Mouse (Mus musculus) intestine, embryonic 14.5 days (tissue): ENCODE results near the gene Bcl9l. TPM values are rescaled to one million over a fixed set of nuclear protein-coding genes. Genes with fewer than 3 reads are reported as not detected.

Experiments used
- ATAC-seq: fragments of 200-750 bp; cut with Nextera tagmentation; replicated peaks from 2 replicates; pipeline ENCODE4 v1.8.0; 2017; ENCODE audit warnings: low read depth, moderate number of reproducible peaks, moderate TSS enrichment, moderate library complexity; ENCODE audit not compliant: low FRiP score, low TSS enrichment
- DNase-seq: peaks from one replicate; pipeline ENCODE4 v3.0.0-alpha.2; 2018; ENCODE audit warnings: low spot score
- H3K27ac ChIP-seq: fragments of 300-500 bp; sonication (generic); 2 replicates; pipeline ENCODE4 v1.5.1; 2014; ENCODE audit warnings: low read depth, mild to moderate bottlenecking, control low read depth
- H3K27me3 ChIP-seq: fragments of 300-500 bp; sonication (generic); replicated peaks from 2 replicates; pipeline ENCODE4 v1.6.1; 2014; ENCODE audit warnings: low read length, control low read depth; ENCODE audit not compliant: control insufficient read depth, insufficient read depth
- H3K36me3 ChIP-seq: fragments of 300-500 bp; sonication (generic); 2 replicates; pipeline ENCODE4 v1.6.1; 2014; ENCODE audit warnings: low read length, control low read depth; ENCODE audit not compliant: control insufficient read depth, insufficient read depth
- H3K4me1 ChIP-seq: fragments of 300-500 bp; sonication (generic); replicated peaks from 2 replicates; pipeline ENCODE4 v1.6.1; 2014; ENCODE audit warnings: low read length, control low read depth, mixed read lengths; ENCODE audit not compliant: control insufficient read depth, insufficient read depth
- H3K4me2 ChIP-seq: fragments of 300-500 bp; sonication (generic); 2 replicates; pipeline ENCODE4 v1.6.1; 2014; ENCODE audit warnings: low read length
- H3K4me3 ChIP-seq: fragments of 300-500 bp; sonication (generic); 2 replicates; pipeline ENCODE4 v1.5.1; 2014; ENCODE audit warnings: low read depth, low read length, control low read depth, mixed read lengths
- H3K9ac ChIP-seq: fragments of 300-500 bp; sonication (generic); 2 replicates; pipeline ENCODE4 v1.6.1; 2014; ENCODE audit warnings: mild to moderate bottlenecking, low read length
- H3K9me3 ChIP-seq: fragments of 300-500 bp; sonication (generic); 2 replicates; pipeline ENCODE4 v1.6.1; 2016; ENCODE audit warnings: low read length, control low read depth; ENCODE audit not compliant: control insufficient read depth
- WGBS: fragments of 180-500 bp; shearing (Covaris S2); extraction: QIAGEN DNeasy Blood & Tissue Kit; methylation state at CpG from one replicate; pipeline ENCODE4 v1.1.7; 2014; 5-methylcytosine and 5-hydroxymethylcytosine counted together
- polyA plus RNA-seq: library from polyadenylated mRNA; unstranded; fragments of >200 nt; fragmentation: Nextera tagmentation; extraction: Ambion mirVana; gene quantifications from 2 replicates; pipeline ENCODE4 v1.2.1, GENCODE M21; 2014

Bcl9l gene
- polyA plus RNA-seq, 1 experiment from 2014 or later = 10.2 TPM

DNA sequence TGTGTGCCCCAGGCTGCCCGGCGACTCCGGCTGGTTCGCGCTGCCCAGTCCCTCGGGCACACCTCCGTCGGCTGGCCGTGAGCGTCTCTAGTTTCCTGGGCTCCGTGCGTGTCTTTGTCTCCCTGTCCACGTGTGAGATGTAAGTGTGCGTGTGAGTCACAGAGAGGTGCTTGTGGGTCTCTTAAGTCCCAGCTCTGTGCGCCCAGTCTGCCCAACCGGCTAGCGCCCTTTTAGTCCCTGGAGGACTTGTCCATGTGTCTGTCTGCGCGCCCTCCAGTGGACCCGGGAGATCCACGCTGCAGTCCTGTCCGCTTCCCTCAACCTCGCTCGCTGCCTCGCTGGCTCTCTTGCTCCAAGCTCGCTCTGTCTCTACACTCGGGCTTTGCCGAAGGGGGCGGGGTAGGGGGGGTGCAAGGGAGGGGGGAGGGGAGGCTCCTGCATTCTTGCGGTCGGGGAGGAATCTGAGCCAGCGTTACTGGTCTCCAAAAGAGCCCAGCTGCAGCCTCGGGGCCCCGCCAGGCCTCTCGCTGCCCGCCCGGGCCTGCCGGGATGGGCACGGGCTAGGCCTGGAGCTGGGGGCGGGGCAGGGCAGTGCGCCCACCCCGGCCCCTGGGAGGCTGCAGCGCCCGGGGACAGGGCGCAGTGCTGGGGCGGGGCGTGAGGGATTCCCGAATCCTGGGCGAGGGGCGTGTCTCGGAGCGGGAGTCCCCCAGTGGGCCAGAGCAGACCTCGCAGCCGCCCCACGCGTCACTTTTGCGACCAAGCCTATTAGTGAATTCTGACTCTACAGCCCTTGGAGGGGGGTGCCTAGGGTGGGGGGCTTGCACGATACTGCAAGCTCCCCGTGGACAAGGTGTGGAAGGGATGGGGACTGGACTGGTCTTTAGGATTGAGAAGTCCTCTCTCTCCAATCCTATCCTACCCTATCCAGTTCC is 16.1 kb downstream of the Bcl9l start:
- DNase-seq = peak; percentile 90
- no peaks in the 10 kb centered on the region for H3K9me3 ChIP-seq
- peak overlapping the region; percentile 48 for H3K4me3 ChIP-seq
- no peaks in the 10 kb centered on the region for H3K27me3 ChIP-seq
- peak overlapping the region; percentile 31 for H3K9ac ChIP-seq
- ATAC-seq = peak; percentile 73
- peak overlapping the region; percentile 93 for H3K4me2 ChIP-seq
- H3K4me1 ChIP-seq = peaks cover 64% of the 10 kb centered on the region
- under 1% methylated on average over 59 of the region's 59 CpGs for WGBS
- H3K27ac ChIP-seq = peak overlapping the region; percentile 92
- peaks cover 22% of the 10 kb centered on the region for H3K36me3 ChIP-seq

DNA sequence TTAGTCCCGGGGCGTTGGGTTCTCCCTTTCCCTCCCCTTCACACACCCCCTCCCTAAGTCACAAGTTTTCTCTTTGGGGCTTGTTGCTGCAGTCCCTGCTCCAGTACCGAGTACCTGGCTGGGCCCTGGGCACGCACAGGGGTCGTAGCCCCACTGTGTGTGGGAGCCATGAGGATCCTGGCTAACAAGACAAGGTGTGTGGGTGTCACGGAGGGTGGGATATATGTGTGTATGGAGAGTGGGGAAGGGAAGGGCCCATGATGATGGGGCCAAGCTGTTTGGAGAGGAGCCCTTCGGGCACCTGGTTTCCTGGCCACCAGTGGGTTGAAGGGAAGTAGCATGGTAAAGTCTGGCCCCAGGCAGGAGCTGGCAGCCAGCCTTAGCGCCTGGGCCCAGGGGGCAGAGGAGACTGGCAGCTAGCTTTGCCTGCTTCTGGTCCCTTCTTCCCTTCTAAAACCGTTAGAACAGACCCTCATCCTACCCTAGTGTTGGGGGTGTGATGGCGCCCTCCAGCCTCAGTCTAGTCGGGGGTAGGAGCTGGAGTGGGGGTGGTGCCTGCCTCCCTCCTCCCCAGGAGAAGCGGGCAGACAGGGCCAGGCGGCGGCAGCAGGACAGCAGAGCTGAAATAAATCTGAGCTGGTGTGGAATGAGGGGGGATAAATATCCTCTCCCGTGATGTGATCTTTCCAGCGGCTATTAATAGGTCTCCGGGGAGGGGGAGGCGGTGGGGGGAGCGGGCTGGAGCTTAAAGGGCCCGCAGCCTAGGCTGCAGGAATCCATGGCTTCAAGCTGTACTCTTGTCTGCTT is 16.9 kb downstream of the Bcl9l start:
- peak; percentile 12; the same call in 1 of the 2 replicates for ATAC-seq

DNA sequence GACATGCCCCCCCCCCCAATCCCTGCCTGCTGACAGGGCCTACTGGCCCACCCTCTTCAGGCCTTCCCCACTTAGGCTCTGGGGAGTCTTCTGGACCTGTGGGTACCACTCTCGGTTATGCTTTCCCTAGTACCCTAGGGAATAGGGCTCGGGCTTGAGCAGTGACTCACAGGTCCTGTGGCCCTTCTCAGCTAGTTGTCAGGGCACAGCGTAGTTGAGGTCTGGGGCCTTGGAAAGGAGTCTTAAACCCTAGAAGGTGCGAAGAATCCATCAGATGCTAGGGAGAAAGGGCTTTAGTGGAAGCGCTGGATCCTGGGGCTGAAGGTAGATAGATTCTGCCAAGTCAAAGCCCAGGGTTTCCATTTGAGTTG is 17.5 kb downstream of the Bcl9l start:
- H3K27ac ChIP-seq = peak overlapping the region; percentile 92; the same call in 1 of the 2 replicates
- H3K4me3 ChIP-seq = peak overlapping the region; percentile 48
- no peaks in the 10 kb centered on the region for H3K9me3 ChIP-seq
- H3K36me3 ChIP-seq = peaks cover 24% of the 10 kb centered on the region
- peak overlapping the region; percentile 93 for H3K4me2 ChIP-seq
- ATAC-seq (no peak), DNase-seq (no peak)
- no peaks in the 10 kb centered on the region for H3K27me3 ChIP-seq
- H3K4me1 ChIP-seq = peaks cover 54% of the 10 kb centered on the region
- H3K9ac ChIP-seq = no peak overlapping the region
- WGBS = 24% methylated on average over 5 of the region's 5 CpGs

More for the DNA sequence above, 16.9 kb downstream of the Bcl9l start:
- Histone ChIP-seq H3K4me3 (peak overlapping the region; percentile 48), H3K4me1 (peaks cover 55% of the 10 kb centered on the region), H3K27me3 (no peaks in the 10 kb centered on the region), H3K9me3 (no peaks in the 10 kb centered on the region), H3K36me3 (peaks cover 22% of the 10 kb centered on the region), H3K27ac (peak overlapping the region; percentile 92), H3K4me2 (peak overlapping the region; percentile 93), H3K9ac (peak overlapping the region; percentile 34)
- peak; percentile 75 for DNase-seq
- WGBS = 7% methylated on average over 20 of the region's 20 CpGs

DNA sequence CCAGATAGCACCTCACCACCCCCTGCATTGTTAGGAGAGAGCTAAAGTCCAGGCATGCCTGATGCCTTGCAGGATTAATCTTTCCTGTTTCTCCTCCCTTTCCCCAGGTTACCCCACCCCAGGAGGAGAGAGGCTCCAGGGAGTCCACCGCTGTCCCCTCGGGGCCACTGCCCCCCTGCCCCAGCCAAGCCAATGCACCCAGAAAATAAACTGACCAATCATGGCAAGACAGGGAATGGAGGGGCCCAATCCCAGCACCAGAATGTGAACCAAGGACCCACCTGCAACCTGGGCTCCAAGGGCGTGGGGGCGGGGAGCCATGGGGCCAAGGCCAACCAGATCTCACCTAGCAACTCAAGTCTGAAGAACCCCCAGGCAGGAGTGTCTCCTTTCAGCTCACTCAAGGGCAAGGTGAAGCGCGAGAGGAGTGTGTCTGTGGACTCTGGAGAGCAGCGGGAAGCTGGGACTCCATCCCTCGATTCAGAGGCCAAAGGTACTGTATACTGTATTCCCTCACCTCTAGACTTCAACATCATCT is 18.1 kb downstream of the Bcl9l start:
- DNase-seq (no peak), ATAC-seq (no peak)
- peak overlapping the region; percentile 48; the same call in 1 of the 2 replicates for H3K4me3 ChIP-seq
- H3K36me3 ChIP-seq = peaks cover 30% of the 10 kb centered on the region
- peak overlapping the region; percentile 92; the same call in 1 of the 2 replicates for H3K27ac ChIP-seq
- H3K9me3 ChIP-seq = no peaks in the 10 kb centered on the region
- no peak overlapping the region for H3K9ac ChIP-seq
- 52% methylated on average over 8 of the region's 8 CpGs for WGBS
- H3K27me3 ChIP-seq = no peaks in the 10 kb centered on the region
- H3K4me2 ChIP-seq = peak overlapping the region; percentile 93
- peaks cover 50% of the 10 kb centered on the region for H3K4me1 ChIP-seq

DNA sequence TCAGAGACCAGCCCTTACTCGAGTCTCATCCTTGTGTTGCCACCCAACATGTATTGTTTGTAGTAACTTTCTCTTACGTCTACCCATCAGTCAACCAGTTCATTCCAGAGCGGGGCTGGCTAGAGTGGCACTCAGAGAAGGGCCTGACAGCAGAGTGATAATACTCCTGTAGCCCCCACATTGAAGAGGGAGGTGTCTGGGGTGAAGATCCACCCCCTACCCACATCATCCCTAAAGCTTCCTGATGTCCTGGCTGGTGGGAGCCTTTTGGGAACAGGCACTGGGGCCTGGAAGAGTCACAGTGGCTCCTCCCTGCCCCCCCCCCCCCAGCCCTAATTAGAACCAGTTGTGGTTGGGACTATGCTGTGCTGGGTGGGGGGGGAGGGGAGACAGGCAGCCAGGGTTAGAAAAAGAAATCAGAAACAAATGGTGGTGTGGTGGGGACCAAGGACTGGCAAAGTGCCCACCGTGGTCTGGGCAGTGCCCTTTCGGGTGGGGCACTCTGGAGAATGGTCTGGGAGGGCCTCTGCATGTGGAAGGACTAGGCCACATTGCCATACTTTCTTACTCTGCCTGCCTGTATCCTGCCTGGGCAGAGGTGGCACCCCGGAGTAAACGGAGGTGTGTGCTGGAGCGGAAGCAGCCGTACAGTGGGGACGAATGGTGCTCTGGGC is 18.7 kb downstream of the Bcl9l start:
- no peak overlapping the region for H3K9ac ChIP-seq
- H3K4me2 ChIP-seq = peak overlapping the region; percentile 1; the same call in 1 of the 2 replicates

DNA sequence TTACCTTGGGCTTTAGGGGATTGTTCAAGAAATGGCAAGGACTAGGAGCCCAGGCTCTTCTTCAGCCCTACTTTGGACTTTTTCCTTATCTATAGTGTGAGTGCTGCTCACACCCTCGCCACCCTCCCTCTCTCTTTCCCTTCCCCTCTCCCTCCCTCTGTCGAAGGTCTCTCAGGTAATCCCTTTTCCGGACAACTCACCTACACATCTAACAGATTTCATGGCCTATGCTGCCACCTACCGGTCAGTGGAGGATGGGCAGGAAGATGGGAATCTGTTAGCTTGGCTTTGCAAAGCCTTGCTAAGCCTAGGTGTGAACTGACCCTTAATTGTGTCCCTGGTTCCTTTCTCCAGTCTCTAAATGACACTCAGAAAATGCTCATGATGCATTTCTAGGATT is 19.4 kb downstream of the Bcl9l start:
- DNase-seq = peak; percentile 95
- H3K27me3 ChIP-seq = no peaks in the 10 kb centered on the region
- no peak overlapping the region for H3K27ac ChIP-seq
- H3K4me2 ChIP-seq = 0 out of 2 replicates have a peak overlapping the region, but pooled peaks have one; percentile 1
- ATAC-seq = no peak; the same call in 1 of the 2 replicates
- H3K4me1 ChIP-seq = peaks cover 43% of the 10 kb centered on the region
- WGBS = 5% methylated on average over 4 of the region's 4 CpGs
- H3K9ac ChIP-seq = no peak overlapping the region
- peaks cover 43% of the 10 kb centered on the region for H3K36me3 ChIP-seq
- H3K4me3 ChIP-seq = no peak overlapping the region
- no peaks in the 10 kb centered on the region for H3K9me3 ChIP-seq

More for the DNA sequence above, 18.7 kb downstream of the Bcl9l start:
- Histone ChIP-seq H3K9me3 (no peaks in the 10 kb centered on the region), H3K27ac (no peak overlapping the region), H3K27me3 (no peaks in the 10 kb centered on the region), H3K4me3 (no peak overlapping the region), H3K4me1 (peaks cover 50% of the 10 kb centered on the region), H3K36me3 (peaks cover 36% of the 10 kb centered on the region)
- ATAC-seq = no peak
- DNase-seq = no peak
- 59% methylated on average over 10 of the region's 10 CpGs for WGBS

DNA sequence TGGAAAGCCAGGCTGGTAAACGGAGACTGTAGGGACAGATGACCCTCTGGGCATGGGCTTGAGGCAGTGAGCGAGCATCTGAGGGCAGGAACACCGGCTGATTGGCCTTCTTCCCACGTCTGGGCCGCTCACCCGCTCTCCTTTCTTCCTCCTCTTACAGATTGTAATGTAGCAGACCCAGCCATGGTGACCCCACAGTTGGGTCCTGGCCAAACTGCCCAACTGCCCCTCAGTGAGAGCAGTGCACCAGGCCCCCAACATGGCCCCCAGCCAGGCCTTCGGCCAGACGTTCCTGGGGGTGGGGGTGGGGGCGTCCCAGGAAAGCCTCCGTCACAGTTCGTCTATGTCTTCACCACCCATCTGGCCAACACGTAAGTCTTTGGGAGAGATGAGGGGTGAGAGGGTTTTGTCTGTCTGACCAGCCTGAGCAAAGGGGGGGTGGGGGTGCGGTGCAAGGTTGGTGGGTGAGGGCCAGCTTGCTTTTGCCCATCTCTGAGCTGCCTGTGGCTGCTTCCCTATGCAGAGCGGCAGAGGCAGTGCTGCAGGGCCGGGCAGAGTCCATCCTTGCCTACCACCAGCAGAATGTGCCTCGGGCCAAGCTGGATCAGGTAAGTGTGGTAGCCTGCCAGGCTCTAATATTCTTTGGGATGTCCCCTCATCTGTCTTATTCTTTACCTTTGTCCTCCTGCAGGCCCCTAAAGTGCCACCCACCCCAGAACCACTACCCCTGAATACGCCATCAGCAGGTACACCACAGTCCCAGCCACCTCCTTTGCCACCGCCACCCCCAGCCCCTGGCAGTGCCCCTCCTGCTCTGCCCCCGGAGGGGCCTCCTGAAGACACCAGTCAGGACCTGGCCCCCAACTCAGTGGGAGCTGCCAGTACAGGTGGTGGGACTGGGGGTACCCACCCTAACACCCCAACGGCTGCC is 22.5 kb downstream of the Bcl9l start:
- 75% methylated on average over 20 of the region's 20 CpGs for WGBS
- H3K9me3 ChIP-seq = no peaks in the 10 kb centered on the region
- no peak overlapping the region for H3K27ac ChIP-seq
- H3K4me2 ChIP-seq = no peak overlapping the region
- DNase-seq (peak; percentile 52), ATAC-seq (no peak)
- H3K9ac ChIP-seq = no peak overlapping the region
- peaks cover 66% of the 10 kb centered on the region for H3K36me3 ChIP-seq
- no peak overlapping the region for H3K4me3 ChIP-seq
- peaks cover 34% of the 10 kb centered on the region for H3K4me1 ChIP-seq
- no peaks in the 10 kb centered on the region for H3K27me3 ChIP-seq
